Mouse (Mus musculus): ENCODE results near the gene Arsg.

DNA sequence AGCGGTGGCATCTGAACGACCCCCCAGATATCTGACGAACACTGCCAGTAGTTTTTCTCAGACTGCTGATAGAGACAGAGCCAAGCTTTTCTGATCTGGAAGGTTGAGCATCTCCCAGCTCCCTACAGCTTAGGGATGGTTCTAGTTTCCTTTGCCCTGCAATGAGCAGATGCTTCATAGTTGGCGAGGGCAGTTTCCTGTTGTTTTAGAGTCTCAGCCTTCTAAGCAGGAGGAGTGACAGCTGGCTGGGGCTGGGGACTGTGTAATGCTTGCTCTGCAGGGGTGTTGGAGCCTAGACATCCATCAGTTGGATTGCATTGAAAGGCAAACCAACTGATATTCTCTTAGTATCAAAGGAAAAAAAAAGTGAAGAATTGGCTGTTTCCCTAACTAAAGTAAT lies 56.9 kb downstream of the Arsg start:
- TF ChIP-seq TCF12 (IDR thresholded peaks at IDR 0.05; ENCODE audit: insufficient read depth, poor library complexity, severe bottlenecking) (no peak), POLR2A (IDR thresholded peaks at IDR 0.05; ENCODE audit: insufficient read length, low read depth) (no peak), MAX (IDR thresholded peaks at IDR 0.05; ENCODE audit: low read depth) (no peak), MYOG (IDR thresholded peaks at IDR 0.05; ENCODE audit: control insufficient read depth in 1 of 3, insufficient read depth in 1 of 3, insufficient read length in 2 of 3, low read depth in 2 of 3) (no peak), USF1 (IDR thresholded peaks at IDR 0.05; ENCODE audit: low read depth) (no peak), SRF (IDR thresholded peaks at IDR 0.05; ENCODE audit: control insufficient read depth, insufficient read length, low read depth) (no peak), REST (IDR thresholded peaks at IDR 0.05; ENCODE audit: insufficient read depth, insufficient read length) (no peak), MYOD1 (IDR thresholded peaks at IDR 0.05; ENCODE audit: control insufficient read depth in 1 of 3, insufficient read length in 2 of 3, low read depth in 2 of 3) (no peak), POLR2AphosphoS2 (IDR thresholded peaks at IDR 0.05; ENCODE audit: insufficient read length, low read depth) (no peak), CEBPB (IDR thresholded peaks at IDR 0.05; ENCODE audit: insufficient read depth, poor library complexity, severe bottlenecking) (no peak)
